Mouse (Mus musculus) thymus, adult 2 months (tissue): Measurements from ENCODE around the gene Irf2.

Experiments
- CTCF ChIP-seq: fragments of 200-500 bp; IDR thresholded peaks from 2 replicates; pipeline ENCODE4 v1.5.1; 2012; ENCODE audit warnings: mild to moderate bottlenecking, control low read depth, low read length, moderate library complexity, borderline replicate concordance; ENCODE audit not compliant: control insufficient read depth, poor library complexity, insufficient read depth; ENCODE audit errors: extremely low read depth
- POLR2A ChIP-seq: fragments of 200-500 bp; IDR thresholded peaks from 2 replicates; pipeline ENCODE4 v1.6.1; 2012; ENCODE audit warnings: mild to moderate bottlenecking, low read length, control low read depth, moderate library complexity; ENCODE audit not compliant: control insufficient read depth, poor library complexity, insufficient read depth; ENCODE audit errors: extremely low read depth

GRCm38 (mm10) chr8:46737421-46737820 is 2.1 kb upstream of the Irf2 start:
- TF ChIP-seq CTCF (no peak), POLR2A (no peak)
